Mouse (Mus musculus) embryonic facial prominence, embryonic 14.5 days (tissue): ENCODE results near the gene Ndufaf7. TPM values are rescaled to one million over a fixed set of nuclear protein-coding genes. Genes with fewer than 3 reads are reported as not detected.

Experiments
- ATAC-seq: fragments of 200-750 bp; cut with Nextera tagmentation; 2 replicates; pipeline ENCODE4 v1.8.0; 2017; ENCODE audit warnings: low read depth, moderate number of reproducible peaks, moderate TSS enrichment
- DNase-seq: peaks from one replicate; pipeline ENCODE4 v3.0.0-alpha.2; 2015; ENCODE audit warnings: low spot score
- H3K27ac ChIP-seq: fragments of 300-500 bp; sonication (generic); replicated peaks from 2 replicates; pipeline ENCODE4 v1.5.1; 2014; ENCODE audit warnings: low read depth, mild to moderate bottlenecking, low read length, moderate library complexity
- H3K27me3 ChIP-seq: fragments of 300-500 bp; sonication (generic); replicated peaks from 2 replicates; pipeline ENCODE4 v1.6.1; 2014; ENCODE audit warnings: low read length; ENCODE audit not compliant: control insufficient read depth, insufficient read depth
- H3K36me3 ChIP-seq: fragments of 300-500 bp; sonication (generic); 2 replicates; pipeline ENCODE4 v1.6.1; 2014; ENCODE audit warnings: low read length, mixed read lengths; ENCODE audit not compliant: control insufficient read depth, insufficient read depth
- H3K4me1 ChIP-seq: fragments of 300-500 bp; sonication (generic); 2 replicates; pipeline ENCODE4 v1.6.1; 2014; ENCODE audit warnings: antibody characterized with exemption, low read length; ENCODE audit not compliant: control insufficient read depth, insufficient read depth
- H3K4me2 ChIP-seq: fragments of 300-500 bp; sonication (generic); 2 replicates; pipeline ENCODE4 v1.6.1; 2014; ENCODE audit warnings: low read depth, mild to moderate bottlenecking, low read length, moderate library complexity, mixed read lengths
- H3K4me3 ChIP-seq: fragments of 300-500 bp; sonication (generic); 2 replicates; pipeline ENCODE4 v1.5.1; 2014; ENCODE audit warnings: low read depth, mild to moderate bottlenecking, low read length
- H3K9ac ChIP-seq: fragments of 300-500 bp; sonication (generic); 2 replicates; pipeline ENCODE4 v1.6.1; 2014; ENCODE audit warnings: low read depth, mild to moderate bottlenecking, low read length, moderate library complexity, mixed read lengths
- H3K9me3 ChIP-seq: fragments of 300-500 bp; sonication (generic); 2 replicates; pipeline ENCODE4 v1.6.1; 2016; ENCODE audit warnings: low read length; ENCODE audit not compliant: control insufficient read depth
- WGBS: fragments of 180-500 bp; shearing (Covaris S2); extraction: QIAGEN DNeasy Blood & Tissue Kit; methylation state at CpG from one replicate; pipeline ENCODE4 v1.1.7; 2014; 5-methylcytosine and 5-hydroxymethylcytosine counted together
- polyA plus RNA-seq: library from polyadenylated mRNA; unstranded; fragments of >200 nt; fragmentation: Nextera tagmentation; extraction: Ambion mirVana; gene quantifications from 2 replicates; pipeline ENCODE4 v1.2.1, GENCODE M21; 2014

Ndufaf7 gene
- 49.0 and 52.5 TPM in 2 replicates for polyA plus RNA-seq

DNA sequence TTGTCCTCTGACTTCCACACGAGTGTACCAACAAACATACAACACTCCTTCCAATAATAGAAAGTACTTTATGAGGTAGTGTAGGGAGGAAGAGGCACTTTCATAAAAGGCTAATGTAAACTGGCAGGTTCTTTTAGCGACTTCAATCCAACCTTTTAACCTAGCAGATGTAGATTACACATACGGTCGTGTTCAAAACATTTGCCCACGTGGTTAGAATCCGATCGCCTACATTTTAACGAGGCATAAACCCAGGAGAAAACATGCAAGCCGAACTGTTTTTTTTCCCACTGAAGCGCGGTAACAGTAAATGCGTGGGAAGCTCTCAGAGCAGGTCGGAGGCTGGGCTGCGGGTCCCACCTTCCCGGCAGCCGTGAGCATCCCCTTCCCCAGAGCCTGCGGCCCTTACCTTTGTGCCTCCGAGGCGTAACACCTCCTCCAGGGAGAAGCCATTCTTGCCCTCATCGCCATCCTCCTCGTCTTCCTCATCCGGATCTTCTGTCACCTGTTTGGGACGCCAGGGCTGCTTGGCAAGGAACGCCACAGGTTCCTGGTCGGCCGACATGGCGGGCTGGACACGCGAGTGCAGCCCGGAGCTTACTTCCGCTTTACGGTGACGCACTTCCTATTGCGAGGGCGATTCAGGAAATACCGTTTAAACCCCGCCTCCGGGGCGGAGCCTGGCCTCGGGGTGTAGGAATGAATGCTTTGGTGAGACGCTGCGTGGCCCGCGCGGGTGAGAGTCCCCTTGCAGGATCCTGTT lies at the start of gene Ndufaf7, which contains the start of gene Cebpz:
TSS of gene Ndufaf7 (plus strand) at position 671 of the 763 bp plus-strand sequence.
TSS of gene Cebpz (minus strand) at position 601 of the 763 bp plus-strand sequence.
- under 1% methylated on average over 45 of the region's 45 CpGs for WGBS
- Histone ChIP-seq H3K4me1 (peaks cover 12% of the 10 kb centered on the region), H3K4me2 (peak within 1 kb of the TSS; percentile 65), H3K27ac (no peak within 1 kb of the TSS; the same call in 1 of the 2 replicates), H3K36me3 (peaks cover 56% of the 10 kb centered on the region), H3K27me3 (no peaks in the 10 kb centered on the region), H3K4me3 (peak within 1 kb of the TSS; percentile 73), H3K9ac (peak within 1 kb of the TSS; percentile 75), H3K9me3 (no peaks in the 10 kb centered on the region)
- ATAC-seq (peak; percentile 99), DNase-seq (peak; percentile 99)

DNA sequence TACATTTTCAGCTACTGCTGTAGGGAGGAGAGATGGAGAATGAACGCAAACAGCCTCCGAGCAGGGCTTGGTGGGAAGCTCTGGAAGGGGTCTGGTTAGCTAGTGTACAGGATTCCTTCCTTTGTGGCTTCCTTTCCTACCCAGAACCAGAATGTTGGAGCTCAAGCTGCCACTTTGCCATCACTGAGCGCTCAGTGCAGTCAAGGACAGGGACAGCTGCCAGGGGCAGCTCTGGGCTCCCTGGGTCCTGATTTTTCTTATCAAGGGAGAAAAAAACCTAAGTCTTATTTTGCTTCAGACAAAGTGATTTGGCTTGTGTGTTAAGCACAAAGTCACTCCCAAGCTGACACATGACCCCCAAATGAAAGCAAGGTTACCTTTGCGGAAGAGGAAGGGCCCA lies 48.4 kb upstream of the Ndufaf7 start:
- H3K9ac ChIP-seq: no peak overlapping the region
- no peak for ATAC-seq
- H3K27ac ChIP-seq: no peak overlapping the region
- WGBS: 80% methylated on average over 4 of the region's 4 CpGs
- no peak for DNase-seq
- no peak overlapping the region for H3K4me2 ChIP-seq
- H3K4me1 ChIP-seq: no peaks in the 10 kb centered on the region
- H3K4me3 ChIP-seq: no peak overlapping the region
- H3K36me3 ChIP-seq: no peaks in the 10 kb centered on the region
- no peaks in the 10 kb centered on the region for H3K27me3 ChIP-seq
- no peaks in the 10 kb centered on the region for H3K9me3 ChIP-seq

DNA sequence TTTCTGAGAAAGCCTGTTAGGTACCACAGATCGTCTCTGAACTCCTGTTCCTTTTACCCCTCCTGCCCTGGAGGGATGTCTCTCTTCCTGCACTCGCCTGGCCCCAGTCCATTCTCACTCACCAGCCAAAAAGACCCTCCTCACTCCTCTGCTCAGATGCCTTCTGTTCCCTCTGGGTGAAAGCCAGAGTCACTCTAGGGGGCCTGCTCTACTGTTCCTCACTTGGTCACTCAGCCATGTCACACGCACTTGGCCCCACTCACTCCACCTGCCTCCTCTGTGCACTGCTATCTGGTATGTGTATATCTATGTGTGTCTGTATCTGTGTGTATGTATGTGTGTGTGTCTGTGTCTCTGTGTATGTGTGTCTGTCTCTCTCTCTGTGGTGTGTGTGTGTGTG lies 47.8 kb upstream of the Ndufaf7 start:
- DNase-seq (no peak), ATAC-seq (no peak)
- Histone ChIP-seq H3K9ac (no peak overlapping the region), H3K4me1 (no peaks in the 10 kb centered on the region), H3K36me3 (no peaks in the 10 kb centered on the region), H3K27me3 (no peaks in the 10 kb centered on the region), H3K27ac (no peak overlapping the region), H3K9me3 (no peaks in the 10 kb centered on the region), H3K4me3 (no peak overlapping the region), H3K4me2 (no peak overlapping the region)
- 37% methylated on average over 3 of the region's 3 CpGs for WGBS

DNA sequence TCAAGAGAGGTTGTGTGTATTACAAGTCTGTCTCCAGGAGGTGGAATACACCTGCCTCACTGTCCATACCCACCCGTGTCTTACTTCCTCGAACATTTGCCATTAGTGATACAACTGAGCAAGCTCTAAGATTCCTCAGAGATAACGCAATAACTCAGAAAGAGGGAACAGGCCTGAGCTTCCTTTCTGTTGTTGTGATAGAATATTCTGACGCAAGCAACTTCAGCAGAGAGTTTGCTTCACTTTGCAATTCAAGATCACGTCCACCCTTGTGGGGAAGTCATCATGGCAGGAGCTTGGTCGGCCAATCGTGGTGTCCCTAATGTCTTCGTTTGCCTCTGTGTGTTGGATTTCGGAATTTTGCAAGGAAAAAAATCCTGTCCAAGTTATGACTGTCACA lies 45.9 kb upstream of the Ndufaf7 start:
- H3K4me2 ChIP-seq: no peak overlapping the region
- no peak overlapping the region for H3K9ac ChIP-seq
- 82% methylated on average over 9 of the region's 9 CpGs for WGBS
- ATAC-seq (no peak), DNase-seq (no peak)
- H3K27me3 ChIP-seq: no peaks in the 10 kb centered on the region
- no peaks in the 10 kb centered on the region for H3K9me3 ChIP-seq
- no peaks in the 10 kb centered on the region for H3K4me1 ChIP-seq
- no peak overlapping the region for H3K4me3 ChIP-seq
- H3K27ac ChIP-seq: no peak overlapping the region
- H3K36me3 ChIP-seq: no peaks in the 10 kb centered on the region

DNA sequence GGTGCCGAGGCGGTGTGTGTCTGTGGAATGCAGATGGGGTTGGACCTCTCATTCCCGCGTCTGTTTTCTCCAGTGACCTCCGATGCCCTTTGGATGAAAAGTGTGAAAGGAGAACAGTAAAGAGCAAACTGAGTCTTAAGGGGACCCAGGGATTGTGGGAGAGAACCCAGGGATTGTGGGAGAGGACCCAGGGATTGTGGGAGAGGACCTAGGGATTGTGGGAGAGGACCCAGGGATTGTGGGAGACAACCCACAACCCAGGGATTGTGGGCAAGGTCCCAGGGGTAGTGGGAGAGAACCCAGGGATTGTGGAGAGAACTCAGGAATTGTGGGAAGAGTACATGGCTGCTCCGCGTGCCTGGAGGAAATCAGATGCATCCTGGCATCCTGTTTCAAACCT lies 41.9 kb upstream of the Ndufaf7 start:
- no peaks in the 10 kb centered on the region for H3K4me1 ChIP-seq
- H3K9me3 ChIP-seq: no peaks in the 10 kb centered on the region
- 0 out of 2 replicates have a peak overlapping the region, but pooled peaks have one; percentile 11 for H3K9ac ChIP-seq
- peak overlapping the region; percentile 46 for H3K4me2 ChIP-seq
- ATAC-seq (no peak), DNase-seq (no peak)
- H3K4me3 ChIP-seq: no peak overlapping the region
- no peaks in the 10 kb centered on the region for H3K27me3 ChIP-seq
- H3K27ac ChIP-seq: no peak overlapping the region
- H3K36me3 ChIP-seq: no peaks in the 10 kb centered on the region
- 71% methylated on average over 7 of the region's 7 CpGs for WGBS

DNA sequence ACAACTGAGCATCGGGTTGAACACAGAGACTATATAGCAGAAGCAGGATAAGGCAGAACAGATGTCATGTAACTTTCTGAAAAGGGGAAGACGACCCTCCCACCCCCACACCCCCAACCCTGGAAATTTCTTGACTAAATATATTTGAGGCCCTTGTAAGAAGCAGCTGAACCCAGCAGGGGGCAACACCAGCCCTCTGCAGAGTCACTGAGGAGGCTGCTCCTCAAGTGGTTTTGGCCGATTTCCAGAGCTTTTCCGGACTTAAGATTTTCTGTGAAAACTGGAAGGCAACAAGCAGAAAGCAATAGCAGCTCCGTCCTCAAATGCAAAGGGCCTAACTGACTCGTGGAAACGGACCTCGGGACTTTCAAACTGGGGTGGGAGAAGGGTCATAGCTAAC lies 41.5 kb upstream of the Ndufaf7 start:
- 15% methylated on average over 8 of the region's 8 CpGs for WGBS
- Histone ChIP-seq H3K27me3 (no peaks in the 10 kb centered on the region), H3K27ac (no peak overlapping the region), H3K4me1 (no peaks in the 10 kb centered on the region), H3K4me3 (peak overlapping the region; percentile 14; the same call in 1 of the 2 replicates), H3K36me3 (no peaks in the 10 kb centered on the region), H3K9me3 (no peaks in the 10 kb centered on the region), H3K4me2 (peak overlapping the region; percentile 46), H3K9ac (peak overlapping the region; percentile 50; the same call in 1 of the 2 replicates)
- DNase-seq (peak; percentile 97), ATAC-seq (peak; percentile 77; the same call in 1 of the 2 replicates)

DNA sequence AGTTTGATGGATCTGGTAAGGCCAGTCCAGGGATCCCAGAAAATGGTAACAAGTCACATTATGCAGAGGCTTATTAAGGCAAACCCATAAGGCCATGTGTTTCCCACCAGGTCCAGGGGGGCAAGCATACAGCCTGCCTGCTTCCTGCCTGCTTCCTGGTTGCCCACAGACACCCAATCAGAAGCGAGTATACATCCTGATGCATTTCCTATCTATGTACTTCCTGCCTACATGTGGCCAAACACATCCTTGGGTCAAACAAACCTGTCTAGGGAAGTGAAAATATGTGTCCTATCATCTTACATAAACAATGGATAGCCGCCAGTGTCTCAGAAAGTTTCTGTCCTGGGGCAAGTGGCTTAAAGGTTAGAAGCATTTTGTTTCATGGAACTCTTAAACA lies 33.8 kb upstream of the Ndufaf7 start:
- Histone ChIP-seq H3K4me1 (no peaks in the 10 kb centered on the region), H3K36me3 (no peaks in the 10 kb centered on the region), H3K9ac (no peak overlapping the region), H3K27me3 (no peaks in the 10 kb centered on the region), H3K27ac (no peak overlapping the region), H3K9me3 (no peaks in the 10 kb centered on the region), H3K4me3 (no peak overlapping the region), H3K4me2 (no peak overlapping the region)
- whole genome bisulfite sequencing: 71% methylated on average over 2 of the region's 2 CpGs
- ATAC-seq (no peak), DNase-seq (no peak)

DNA sequence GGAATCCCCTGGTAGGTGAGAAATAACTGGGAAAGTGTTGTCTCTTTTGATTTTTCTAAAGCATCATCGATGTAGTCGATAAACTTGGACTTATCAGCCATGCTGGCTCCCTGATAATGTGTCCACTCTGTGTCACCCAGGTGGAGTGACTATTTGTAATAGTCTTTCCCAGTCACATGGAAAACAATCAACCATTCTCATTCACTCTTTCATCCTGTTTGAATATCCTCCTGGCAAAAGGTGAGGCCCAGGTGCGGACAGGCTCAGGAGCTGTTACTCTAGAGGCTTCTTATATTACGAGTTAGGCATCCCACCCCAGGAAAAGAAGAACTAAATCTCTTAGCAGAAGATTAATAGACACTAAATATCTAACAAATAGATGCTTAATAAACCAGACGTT lies 30.0 kb upstream of the Ndufaf7 start, which contains the start of gene Sult6b1:
TSS of gene Sult6b1 (minus strand) at position 101 of the 400 bp plus-strand sequence.
- 78% methylated on average over 5 of the region's 5 CpGs for WGBS
- no peak within 1 kb of the TSS for H3K9ac ChIP-seq
- H3K9me3 ChIP-seq: no peaks in the 10 kb centered on the region
- DNase-seq: no peak
- ATAC-seq: no peak
- H3K4me3 ChIP-seq: no peak within 1 kb of the TSS
- H3K27me3 ChIP-seq: no peaks in the 10 kb centered on the region
- no peak within 1 kb of the TSS for H3K27ac ChIP-seq
- H3K4me1 ChIP-seq: no peaks in the 10 kb centered on the region
- no peak within 1 kb of the TSS for H3K4me2 ChIP-seq
- no peaks in the 10 kb centered on the region for H3K36me3 ChIP-seq

DNA sequence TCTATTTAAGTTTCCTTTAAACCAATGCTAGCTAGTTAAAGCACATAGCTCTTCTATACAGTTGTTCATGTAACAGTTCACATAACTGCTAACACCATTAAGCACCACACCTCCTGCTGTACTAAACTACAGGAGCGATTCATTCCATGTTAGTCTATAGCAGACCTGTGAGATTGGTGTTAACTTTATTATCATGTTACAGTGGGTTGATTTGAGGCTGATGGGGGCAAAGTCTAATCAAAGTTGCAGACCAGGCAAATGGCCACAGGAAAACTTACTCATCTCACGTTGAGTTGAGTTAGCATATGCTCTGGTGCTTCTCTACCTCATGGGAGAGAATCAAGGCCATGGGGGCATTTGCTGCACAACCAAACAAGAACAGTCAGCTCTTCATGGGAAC lies 27.6 kb upstream of the Ndufaf7 start:
- H3K27ac ChIP-seq: no peak overlapping the region
- H3K27me3 ChIP-seq: no peaks in the 10 kb centered on the region
- WGBS: 65% methylated on average over 2 of the region's 2 CpGs
- DNase-seq (no peak), ATAC-seq (no peak)
- H3K9me3 ChIP-seq: no peaks in the 10 kb centered on the region
- no peak overlapping the region for H3K9ac ChIP-seq
- no peaks in the 10 kb centered on the region for H3K36me3 ChIP-seq
- no peak overlapping the region for H3K4me3 ChIP-seq
- no peak overlapping the region for H3K4me2 ChIP-seq
- no peaks in the 10 kb centered on the region for H3K4me1 ChIP-seq
